Mouse (Mus musculus): Measurements from ENCODE around the gene Vkorc1.

GRCm38 (mm10) chr7:127896384-127896783, 967 bp upstream of the Vkorc1 start:
- peak; percentile 72 to 75 for TF ChIP-seq CTCF (conservative IDR thresholded peaks at IDR 0.05 in 1 of 2, IDR thresholded peaks at IDR 0.05 in 1 of 2; ENCODE audit: low read depth in 2 of 2, low read length in 2 of 2)
- no peak for TF ChIP-seq POLR2A (IDR thresholded peaks at IDR 0.05; ENCODE audit: low read depth, low read length)
- no peak for TF ChIP-seq HCFC1 (IDR thresholded peaks at IDR 0.05; ENCODE audit: low read depth, low read length)
- no peak for TF ChIP-seq EP300 (IDR thresholded peaks at IDR 0.05; ENCODE audit: low read length)
- TF ChIP-seq ZC3H11A (IDR thresholded peaks at IDR 0.05; ENCODE audit: low read depth, low read length) = no peak
- TF ChIP-seq MXI1 (IDR thresholded peaks at IDR 0.05; ENCODE audit: low read depth, low read length) = no peak

All from CH12.LX (cell line).